Mouse (Mus musculus): ENCODE results near the gene Six6. TPM values are rescaled to one million over a fixed set of nuclear protein-coding genes. Genes with fewer than 3 reads are reported as not detected.
A peak's percentile ranks its signal among the peaks of the same experiment; 100 is the strongest.

The Six6 gene
- total RNA-seq (2014; fragmentation: Nextera tagmentation) (not detected in 2 replicates), total RNA-seq (2017) (not detected in 2 replicates)

DNA sequence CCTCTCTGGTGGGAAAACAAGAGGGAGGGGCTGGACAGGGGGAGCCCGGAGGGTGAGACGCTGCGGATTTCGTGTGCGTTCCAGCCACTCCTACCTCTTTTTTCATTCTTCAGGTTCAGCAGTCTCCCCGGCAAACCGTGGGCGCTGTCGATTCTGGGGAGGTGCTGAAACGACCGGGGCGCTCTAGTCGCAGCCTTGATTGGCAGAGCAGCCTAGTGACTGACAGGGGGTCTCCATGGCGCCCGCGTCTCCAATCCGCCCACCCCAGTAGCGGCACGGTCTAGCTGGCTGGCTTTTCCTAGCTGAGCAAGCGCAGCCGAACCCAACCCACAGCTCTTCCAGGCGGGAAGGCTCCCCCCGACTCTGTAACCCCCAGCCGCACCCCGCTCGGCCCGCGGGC is at the start of gene Six6:
Six6 (plus strand) TSS at position 277 of the 400 bp plus-strand sequence.
- peak; percentile 61 for ATAC-seq (replicated peaks; ENCODE audit: poor library complexity, severe bottlenecking)

DNA sequence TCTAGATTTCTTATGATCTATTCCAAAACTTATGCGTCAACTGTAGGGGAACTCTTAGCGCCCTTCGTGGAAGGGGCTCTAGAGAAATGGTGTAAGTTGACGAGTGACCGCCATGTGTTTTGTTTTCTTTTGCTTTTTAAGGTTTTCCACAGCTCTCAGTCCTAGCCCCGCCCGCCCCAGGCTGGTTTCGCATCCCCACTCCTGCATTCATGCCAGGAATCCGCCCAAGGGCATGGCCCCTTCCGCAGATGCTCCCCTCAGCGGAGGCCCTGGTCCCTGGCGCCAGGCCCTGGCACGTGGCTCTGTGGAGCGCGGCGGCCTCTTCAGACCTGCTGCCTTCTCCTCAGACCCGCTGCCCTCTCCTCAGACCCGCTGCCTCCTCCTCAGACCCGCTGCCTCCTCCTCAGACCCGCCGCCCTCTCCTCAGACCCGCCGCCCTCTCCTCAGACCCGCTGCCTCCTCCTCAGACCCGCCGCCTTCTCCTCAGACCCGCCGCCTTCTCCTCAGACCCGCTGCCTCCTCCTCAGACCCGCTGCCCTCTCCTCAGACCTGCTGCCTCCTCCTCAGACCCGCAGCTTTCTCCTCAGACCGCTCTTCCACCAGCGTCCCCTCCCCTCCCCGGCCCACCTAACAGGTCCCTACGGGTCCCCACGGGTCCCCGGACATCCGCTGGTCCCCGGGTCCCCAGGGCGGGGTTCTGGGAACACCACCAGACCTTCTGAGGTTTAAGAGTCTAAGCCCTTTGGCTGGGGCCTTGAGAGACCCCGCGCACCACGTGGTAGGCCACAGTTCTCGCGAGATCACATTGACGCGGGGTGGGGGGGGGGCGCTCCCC is 22.3 kb upstream of the Six6 start:
- ATAC-seq (replicated peaks; ENCODE audit: poor library complexity, severe bottlenecking): peak; percentile 56

DNA sequence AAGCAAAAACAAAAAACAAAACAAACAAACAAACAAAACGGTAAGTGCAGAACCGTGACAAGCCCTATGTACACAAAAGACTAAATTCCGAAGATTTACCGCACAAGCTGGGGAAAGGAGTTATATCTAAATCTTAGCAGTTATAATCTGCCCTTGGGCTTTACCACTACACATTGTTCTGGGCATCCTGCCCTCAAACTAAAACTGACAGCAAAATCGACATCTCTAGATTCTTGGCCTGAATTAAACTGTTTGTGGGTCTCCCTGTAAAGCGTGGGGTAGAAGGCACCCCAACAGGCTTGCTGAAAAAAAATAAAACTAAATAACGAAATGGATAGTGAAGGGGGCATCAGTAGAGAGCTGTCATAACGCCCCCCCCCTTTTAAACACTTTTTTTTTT is 2.9 kb upstream of the Six6 start:
- no peak for ATAC-seq (replicated peaks; ENCODE audit: poor library complexity, severe bottlenecking)

DNA sequence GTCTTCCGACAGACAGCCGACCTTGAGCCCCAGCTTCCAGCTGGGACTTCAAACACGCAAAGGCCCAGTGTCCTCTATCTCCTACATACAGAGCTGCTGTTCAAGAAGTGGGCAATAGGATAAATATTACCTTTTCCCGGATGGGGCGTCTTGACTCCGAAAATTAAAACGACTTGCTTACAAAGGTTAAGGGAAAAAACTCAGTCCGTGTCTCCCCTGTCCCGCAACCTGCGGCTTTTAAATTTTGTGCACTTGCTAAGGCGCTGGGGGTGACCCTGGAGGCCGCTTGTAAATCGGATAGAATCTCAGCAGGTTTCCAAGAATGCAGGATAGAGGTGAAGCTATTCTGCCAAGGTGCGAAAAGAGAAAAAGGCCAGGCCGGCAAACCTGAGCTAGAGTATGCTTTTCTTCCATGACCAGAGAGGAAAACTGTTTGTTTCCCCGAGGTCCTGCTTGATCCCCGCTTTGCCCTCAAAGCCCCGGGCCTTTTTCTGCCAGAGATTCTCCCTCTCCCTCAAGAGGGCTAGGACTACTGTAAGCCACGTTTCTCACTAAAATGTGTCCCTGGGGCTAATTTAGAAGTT is 2.1 kb upstream of the Six6 start:
- ATAC-seq (replicated peaks; ENCODE audit: poor library complexity, severe bottlenecking): no peak

DNA sequence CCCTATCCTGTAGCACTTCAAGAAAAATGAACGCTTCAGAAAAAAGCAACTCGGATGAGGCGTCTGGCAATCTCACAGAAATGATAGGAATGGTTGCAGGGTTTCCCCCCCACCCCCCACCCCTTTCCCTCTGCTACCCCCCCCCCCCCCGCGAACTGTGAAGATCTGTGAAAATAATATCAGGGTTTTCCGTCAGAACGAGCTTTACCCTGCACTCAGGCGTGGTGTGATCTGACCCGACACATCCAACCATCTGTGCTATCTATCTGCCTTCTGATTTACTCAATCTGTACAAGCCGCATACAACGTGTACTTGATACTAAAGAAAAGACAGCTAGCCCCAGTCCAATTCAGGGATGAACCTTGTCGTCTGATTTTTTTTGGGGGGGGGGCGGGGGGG is 1.5 kb upstream of the Six6 start:
- ATAC-seq (replicated peaks; ENCODE audit: poor library complexity, severe bottlenecking): no peak

DNA sequence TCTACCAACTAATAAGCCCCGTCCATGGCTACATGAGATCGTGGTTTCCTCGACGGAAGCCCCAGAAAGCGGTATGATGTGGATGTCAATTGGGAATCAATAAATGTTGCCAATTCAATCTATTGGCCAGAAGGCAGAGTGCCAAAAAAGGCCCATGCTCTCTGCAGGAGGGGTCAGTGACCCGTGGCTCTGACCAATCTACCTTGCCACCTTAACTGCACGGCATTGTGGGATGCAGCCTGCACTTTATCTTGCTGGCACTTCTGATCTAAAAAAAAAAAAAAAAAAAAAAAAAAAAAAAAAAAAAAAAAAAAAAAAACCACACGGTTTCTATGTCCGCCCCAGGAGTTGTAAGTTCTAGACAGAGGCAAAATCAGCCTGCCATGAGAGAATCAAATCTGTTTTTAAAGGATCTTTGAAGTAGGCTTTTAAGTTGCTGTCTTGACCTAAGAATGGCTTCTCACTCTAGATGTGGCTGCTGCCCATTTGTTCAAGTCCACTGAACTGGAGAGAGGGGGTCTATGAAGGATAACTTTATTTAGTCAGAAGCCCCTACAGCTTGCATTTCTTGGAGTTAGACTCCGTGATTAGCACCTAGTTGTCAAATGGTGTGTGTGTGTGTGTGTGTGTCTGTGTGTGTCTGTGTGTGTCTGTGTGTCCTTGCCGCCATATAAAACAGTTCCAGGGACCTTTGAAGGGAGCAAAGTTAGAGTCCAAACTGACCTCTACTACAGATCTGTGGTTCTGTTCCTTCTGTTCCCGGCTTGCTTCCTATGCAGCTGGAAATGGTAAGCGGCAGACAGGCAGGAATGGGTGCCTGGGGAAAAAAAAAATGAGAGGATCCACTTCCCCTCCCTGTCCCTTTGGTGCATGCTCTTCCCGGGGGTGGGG is 847 bp upstream of the Six6 start:
- ATAC-seq (replicated peaks; ENCODE audit: poor library complexity, severe bottlenecking): no peak

DNA sequence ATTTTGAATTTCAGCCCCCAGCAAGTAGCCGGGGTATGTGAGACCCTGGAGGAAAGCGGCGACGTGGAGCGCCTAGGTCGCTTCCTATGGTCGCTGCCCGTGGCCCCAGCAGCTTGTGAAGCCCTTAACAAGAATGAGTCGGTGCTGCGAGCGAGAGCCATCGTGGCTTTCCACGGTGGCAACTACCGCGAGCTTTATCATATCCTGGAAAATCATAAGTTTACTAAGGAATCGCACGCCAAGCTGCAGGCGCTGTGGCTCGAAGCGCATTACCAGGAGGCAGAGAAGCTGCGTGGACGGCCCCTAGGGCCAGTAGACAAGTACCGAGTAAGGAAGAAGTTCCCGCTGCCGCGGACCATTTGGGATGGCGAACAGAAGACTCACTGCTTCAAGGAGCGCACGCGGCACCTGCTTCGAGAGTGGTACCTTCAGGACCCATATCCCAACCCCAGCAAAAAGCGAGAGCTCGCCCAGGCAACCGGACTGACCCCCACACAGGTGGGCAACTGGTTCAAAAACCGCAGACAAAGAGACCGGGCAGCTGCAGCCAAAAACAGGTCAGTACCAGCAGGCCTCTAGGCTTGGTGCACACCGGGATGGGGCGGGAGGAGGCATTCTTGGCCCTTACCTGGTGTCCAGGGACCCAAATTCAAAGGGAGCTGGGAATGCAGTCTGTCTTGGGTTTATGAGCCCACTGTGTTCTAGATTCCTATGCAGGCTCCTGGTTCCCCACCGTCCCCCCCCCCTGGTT is 554 bp downstream of the Six6 start, which contains the start of gene 4930447C04Rik:
4930447C04Rik (minus strand) TSS at position 704 of the 751 bp plus-strand sequence.
- no peak for ATAC-seq (replicated peaks; ENCODE audit: poor library complexity, severe bottlenecking)

DNA sequence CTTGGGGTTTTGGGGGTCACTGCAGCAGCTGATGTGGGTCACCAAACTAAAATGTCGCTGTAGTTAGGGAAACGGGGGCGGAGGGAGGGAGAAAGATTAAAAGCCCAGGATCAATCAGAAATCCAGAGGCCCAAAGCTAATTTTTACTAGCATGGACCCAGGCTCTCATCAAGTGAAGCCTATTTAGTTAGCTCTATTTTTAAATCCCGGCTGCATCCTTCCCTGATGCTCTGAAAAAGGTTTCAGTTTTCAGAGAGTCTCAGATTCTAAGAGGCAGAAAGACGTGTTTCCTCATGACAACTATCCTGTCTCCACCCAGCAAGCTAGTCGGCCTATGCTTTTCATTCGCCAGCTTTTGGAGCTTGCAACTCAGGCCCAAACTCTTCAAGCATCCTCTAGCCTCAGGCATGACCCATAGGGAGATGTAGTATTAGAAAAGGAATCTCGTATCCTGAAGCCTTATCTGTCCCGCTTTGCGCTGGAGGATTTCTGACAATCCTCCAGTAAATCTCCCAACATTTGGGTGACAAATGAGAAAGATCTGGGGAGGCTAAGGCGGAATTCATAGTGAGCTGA is 1.2 kb downstream of the Six6 start:
- no peak for ATAC-seq (replicated peaks; ENCODE audit: poor library complexity, severe bottlenecking)

DNA sequence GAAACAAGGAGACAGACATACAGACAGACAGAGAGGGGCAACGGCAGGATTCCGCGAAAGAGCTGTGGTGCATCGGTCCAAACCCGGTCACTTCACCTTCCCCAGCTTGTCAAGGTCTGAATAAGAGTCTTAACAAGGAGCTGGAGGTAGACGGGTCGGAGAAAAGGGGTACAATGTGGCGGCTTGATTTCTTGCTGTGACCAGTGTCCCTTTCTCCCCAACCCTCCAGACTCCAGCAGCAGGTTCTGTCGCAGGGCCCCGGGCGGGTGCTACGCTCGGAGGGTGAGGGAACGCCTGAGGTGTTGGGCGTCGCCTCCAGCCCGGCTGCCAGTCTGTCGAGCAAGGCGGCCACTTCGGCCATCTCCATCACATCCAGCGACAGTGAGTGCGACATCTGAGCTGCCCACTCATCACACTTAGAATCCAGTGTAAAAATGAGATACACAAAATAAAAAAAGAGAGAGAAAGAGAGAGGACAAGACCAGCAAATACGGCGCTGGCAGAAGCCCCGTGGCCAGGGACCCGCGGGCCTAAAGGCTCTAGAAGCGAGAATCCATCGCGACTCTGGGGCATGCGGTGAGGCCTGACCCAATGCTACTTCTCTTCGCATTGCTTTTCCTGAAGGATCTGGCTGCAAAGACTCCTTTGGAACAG is 1.8 kb downstream of the Six6 start:
- no peak for ATAC-seq (replicated peaks; ENCODE audit: poor library complexity, severe bottlenecking)

DNA sequence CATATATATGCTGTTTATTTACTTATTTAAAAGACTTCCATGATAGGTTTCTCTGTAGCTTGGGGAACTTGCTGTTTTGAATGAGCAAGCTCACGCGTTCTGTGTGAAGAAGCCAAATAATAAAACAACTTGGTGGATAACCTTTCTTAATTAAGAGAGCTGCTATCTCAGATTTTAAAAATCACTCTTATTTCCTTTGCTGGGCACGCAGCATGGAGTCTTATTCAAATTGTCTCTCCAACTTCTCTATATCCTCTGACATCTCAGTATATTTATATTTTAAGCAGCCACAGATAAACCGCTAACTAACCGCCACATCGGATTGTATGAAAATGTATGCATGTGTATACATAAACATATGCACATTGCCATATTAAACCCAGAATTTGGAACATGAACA is 2.5 kb downstream of the Six6 start:
- ATAC-seq (replicated peaks; ENCODE audit: poor library complexity, severe bottlenecking): no peak

DNA sequence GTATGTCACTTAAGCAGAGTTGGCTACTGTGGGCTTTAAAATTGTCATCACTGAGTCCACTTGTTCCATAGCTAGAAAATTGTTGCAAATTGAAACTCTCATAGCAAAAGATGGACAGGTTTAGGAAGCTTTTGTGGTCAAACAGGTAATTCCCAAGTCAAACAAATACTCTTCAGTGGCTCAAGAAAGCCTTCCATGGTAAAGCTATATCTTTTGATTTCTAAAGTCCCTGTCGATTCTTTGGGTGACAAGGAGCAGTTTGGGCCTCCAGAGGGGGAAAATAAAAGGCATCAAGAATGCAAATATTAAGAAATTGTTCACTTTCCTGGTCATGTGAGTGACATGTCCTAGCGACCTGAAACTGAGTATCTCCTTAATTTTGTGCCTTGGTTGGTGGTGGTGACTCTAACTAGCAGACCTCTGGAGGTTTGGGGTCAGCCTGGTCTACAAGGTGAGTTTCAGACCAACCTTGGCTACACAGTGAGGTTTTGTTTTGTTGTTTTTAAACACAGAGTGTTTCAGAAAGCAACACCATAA is 4.0 kb downstream of the Six6 start:
- no peak for ATAC-seq (replicated peaks; ENCODE audit: poor library complexity, severe bottlenecking)

DNA sequence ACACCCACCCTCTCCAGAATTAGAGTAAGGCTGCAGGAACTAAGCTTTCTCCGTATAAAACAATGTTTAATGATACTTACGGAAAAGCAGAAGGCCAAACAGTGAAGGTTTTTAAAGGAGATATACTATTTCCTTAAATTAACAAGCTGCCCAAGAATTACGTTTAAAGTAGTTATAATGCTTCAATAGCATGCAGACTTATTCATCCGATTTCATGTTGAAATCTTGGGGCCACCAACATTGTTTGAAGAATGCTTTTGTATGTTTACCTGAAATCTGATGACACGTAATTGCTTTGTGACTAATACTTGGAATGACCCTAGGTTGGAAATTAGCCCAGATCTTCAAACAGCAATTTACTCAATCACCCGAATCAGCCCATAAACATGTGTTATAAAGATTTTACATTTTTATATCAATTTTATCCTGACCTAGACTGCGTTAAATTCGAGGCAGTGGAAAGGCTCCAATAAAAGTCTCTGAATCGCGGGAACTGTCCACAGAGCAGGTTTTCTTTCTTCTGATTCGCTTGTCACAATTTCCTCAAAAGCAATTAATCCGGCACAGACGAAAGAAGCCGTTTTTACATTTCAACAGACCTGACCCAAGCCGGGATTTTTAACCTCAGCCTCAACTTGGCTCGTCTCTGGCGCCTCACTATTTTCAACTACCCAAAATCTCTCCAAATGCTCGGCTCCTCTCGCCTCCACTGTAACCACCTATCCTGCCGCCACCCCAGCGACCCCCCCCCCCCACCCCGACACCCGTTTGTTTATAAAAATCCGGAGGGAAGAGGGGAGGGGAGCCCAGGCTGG is 4.9 kb downstream of the Six6 start:
- no peak for ATAC-seq (replicated peaks; ENCODE audit: poor library complexity, severe bottlenecking)

DNA sequence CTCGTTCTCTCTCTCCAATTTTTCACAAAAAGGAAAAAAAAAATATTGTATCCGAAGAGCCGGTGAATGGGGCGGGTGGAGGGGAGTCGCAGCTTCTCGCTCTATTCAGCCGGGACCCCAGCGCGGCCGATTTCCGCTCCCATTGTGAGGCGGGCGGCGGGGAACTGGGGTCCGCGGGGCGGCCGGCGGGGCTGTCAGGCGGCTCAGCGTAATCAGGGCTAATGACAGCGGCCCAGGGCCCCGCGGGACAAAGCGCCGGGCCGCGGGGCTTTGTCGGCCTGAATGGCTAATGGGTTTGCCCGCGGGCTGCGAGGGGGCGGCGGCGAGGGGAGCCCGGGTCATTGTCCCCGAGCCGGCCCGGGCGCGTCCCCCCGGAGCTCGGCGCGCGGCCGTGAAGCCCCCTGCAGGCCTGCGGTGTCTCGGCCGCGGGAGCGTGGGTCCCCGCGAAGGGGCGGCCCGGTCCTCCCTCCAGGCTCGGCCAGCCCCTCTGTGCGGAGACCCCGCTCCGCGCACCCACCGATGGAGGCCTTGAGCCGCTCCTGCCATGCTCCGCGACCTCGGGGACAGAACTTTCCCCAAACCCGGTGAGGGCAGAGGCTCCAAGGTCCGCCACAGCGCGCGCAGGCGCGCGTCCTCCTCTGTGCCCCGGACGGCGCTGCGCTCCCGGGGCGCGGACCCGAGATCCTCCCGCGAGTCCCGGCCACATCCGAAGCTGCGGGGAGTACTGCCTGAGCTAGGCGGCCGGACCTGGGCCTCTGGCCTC is 5.8 kb downstream of the Six6 start:
- ATAC-seq (replicated peaks; ENCODE audit: poor library complexity, severe bottlenecking): peak; percentile 46

DNA sequence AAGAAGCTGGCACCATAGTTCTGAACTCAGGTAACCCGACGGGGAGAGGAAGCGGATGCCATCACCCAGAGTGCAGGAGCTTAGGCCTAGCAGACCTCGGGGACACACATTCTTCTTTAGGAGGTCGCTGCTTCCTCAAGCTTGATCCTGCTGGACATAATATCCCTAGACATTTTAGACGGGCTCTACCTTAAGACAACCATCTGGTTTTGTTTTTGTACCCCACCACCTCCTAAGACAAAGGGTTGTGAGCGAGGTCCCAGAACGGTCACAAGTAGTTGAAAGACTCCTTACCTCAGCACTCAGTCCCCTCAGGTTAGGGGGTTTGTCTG is 6.3 kb downstream of the Six6 start:
- ATAC-seq (replicated peaks; ENCODE audit: poor library complexity, severe bottlenecking): no peak

DNA sequence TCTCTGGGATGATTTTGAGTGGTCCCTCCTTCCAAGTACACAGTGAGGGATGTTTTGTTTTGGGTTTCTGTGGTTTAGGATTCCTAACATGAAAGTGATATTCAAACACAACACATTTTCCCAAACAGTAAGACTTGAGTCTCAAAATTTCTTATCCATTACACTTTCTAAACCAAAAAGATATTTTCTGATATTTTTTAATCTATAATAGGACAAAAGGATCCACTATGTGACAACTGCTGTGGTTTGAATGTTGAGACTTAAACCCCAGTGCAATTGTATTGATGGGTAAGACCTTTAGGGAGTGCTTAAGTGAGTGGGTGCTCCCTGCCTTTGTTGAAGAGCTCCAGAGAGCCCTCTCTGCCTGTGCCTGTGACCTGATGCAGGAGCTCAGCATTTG is 7.1 kb downstream of the Six6 start:
- ATAC-seq (replicated peaks; ENCODE audit: poor library complexity, severe bottlenecking): no peak

DNA sequence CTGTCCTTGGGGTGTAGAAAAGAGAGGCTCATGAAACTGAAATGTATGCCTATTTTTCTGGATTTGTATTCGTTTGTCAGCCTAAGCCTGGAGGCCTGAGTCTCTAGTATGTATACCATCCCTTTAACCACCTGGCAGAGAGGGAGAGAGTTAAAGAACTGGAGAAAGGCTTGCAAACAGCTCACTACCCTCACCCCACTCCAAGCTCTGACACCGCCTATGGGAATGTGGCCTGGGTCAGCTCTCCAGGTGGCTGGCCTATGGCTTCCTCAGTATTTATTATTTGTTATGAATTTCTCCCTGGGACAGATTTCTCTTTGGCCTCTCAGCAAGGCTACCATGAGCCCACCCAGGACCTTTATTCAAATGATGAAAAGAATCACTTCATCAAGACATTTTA is 7.6 kb downstream of the Six6 start:
- no peak for ATAC-seq (replicated peaks; ENCODE audit: poor library complexity, severe bottlenecking)

DNA sequence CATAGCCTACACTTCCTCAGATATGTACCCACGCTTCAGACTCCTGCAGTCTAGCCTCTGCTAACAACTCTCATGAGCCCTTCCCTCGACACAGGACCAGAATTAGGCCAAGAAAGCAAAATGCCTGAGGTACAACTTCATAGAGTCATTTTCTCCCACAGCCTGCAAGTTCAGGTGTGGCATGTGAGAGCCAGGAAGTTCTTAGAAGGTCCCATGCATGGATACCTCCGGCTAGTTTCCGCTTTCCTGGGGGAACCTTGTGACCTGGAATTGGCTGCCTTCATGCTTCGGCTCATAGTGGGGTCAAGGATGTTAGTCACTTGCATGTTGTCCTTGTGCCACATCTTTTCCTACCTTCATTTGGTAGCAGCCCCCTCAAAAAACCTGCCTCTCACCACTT is 13.4 kb downstream of the Six6 start:
- no peak for ATAC-seq (replicated peaks; ENCODE audit: poor library complexity, severe bottlenecking)

DNA sequence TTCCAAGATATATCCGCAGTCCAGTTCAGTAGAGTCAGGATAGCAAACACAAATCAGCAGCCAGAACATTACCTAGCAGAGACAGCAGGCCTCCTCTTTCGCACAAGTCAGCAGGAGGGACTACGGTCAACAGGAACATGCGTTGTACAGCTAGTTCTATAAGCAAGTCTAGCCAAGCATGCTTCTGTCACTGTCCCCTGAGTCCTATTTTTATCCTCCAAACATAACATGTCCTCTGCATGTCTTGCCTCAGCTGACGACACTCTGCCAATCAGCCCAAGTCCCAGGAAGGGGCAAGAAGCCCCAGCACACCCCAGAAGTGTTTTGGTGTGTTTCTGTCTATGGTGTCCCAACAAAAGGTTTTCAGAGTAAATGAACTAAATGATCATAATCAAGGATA is 14.2 kb downstream of the Six6 start:
- no peak for ATAC-seq (replicated peaks; ENCODE audit: poor library complexity, severe bottlenecking)

All from granulocyte monocyte progenitor cell, adult 5-6 weeks (primary cell).